Comparison of ENCODE assay signal across 8 mouse cellular contexts in genomic region chr11:101417101-101417855, GRCm38 (mm10). TPM values are rescaled to one million over a fixed set of nuclear protein-coding genes. Genes with fewer than 3 reads are reported as not detected.
A peak's percentile ranks its signal among the peaks of the same experiment; 100 is the strongest.
DNase-seq lines count a peak whose midpoint lies in the region; ATAC-seq and TF ChIP-seq lines count a peak whose summit lies in the region.

Aarsd1 (minus strand) TSS chr11:101417615.

- peak within 1 kb of the TSS; percentile 94 for H3K9ac ChIP-seq in heart, embryonic 12.5 days
- H3K9ac ChIP-seq in kidney, embryonic 16.5 days (replicated peaks; ENCODE audit: low read length) = peak within 1 kb of the TSS; percentile 88

- no peaks in the 10 kb centered on the region for H3K27me3 ChIP-seq in C2C12 (ENCODE audit: control insufficient read depth, insufficient read depth, insufficient read length)
- no peaks in the 10 kb centered on the region for H3K27me3 ChIP-seq in erythroblast, embryonic 14.5 days (ENCODE audit: control insufficient read depth)
- H3K27me3 ChIP-seq in heart, embryonic 12.5 days (replicated peaks) = no peaks in the 10 kb centered on the region
- no peaks in the 10 kb centered on the region for H3K27me3 ChIP-seq in kidney, embryonic 16.5 days (ENCODE audit: insufficient read depth, low read length)

- H3K79me2 ChIP-seq in C2C12 (ENCODE audit: control insufficient read depth, insufficient read depth) = peaks cover 14% of the 10 kb centered on the region

- ATAC-seq in heart, embryonic 12.5 days (ENCODE audit: insufficient number of reproducible peaks, low FRiP score) = peak; percentile 85
- ATAC-seq in kidney, embryonic 16.5 days (ENCODE audit: low FRiP score, low TSS enrichment) = peak; percentile 81
- peak; percentile 87 for ATAC-seq in monocyte, adult 5-6 weeks (replicated peaks; ENCODE audit: insufficient number of reproducible peaks, low FRiP score, low TSS enrichment, poor library complexity, severe bottlenecking)

- no peak for TF ChIP-seq CTCF in C2C12 (IDR thresholded peaks at IDR 0.05; ENCODE audit: control insufficient read depth, insufficient read depth, insufficient read length)

- H3K9me3 ChIP-seq in erythroblast, embryonic 14.5 days (ENCODE audit: control insufficient read depth, low read length) = no peaks in the 10 kb centered on the region
- H3K9me3 ChIP-seq in heart, embryonic 12.5 days (replicated peaks) = no peaks in the 10 kb centered on the region
- no peaks in the 10 kb centered on the region for H3K9me3 ChIP-seq in kidney, embryonic 16.5 days (ENCODE audit: low read length)

- H3ac ChIP-seq in C2C12 (ENCODE audit: control insufficient read depth, insufficient read length, low read depth) = peak within 1 kb of the TSS; percentile 73

- H3K4me1 ChIP-seq in erythroblast, embryonic 14.5 days (ENCODE audit: control insufficient read depth) = peaks cover 30% of the 10 kb centered on the region
- peaks cover 15% of the 10 kb centered on the region for H3K4me1 ChIP-seq in heart, embryonic 12.5 days (replicated peaks)
- H3K4me1 ChIP-seq in kidney, embryonic 16.5 days (ENCODE audit: insufficient read depth, low read length) = peaks cover 7% of the 10 kb centered on the region

- peaks cover 14% of the 10 kb centered on the region for H3K36me3 ChIP-seq in C2C12 (ENCODE audit: control insufficient read depth, insufficient read depth)
- H3K36me3 ChIP-seq in erythroblast, embryonic 14.5 days (ENCODE audit: control insufficient read depth) = peaks cover 26% of the 10 kb centered on the region
- peaks cover 49% of the 10 kb centered on the region for H3K36me3 ChIP-seq in heart, embryonic 12.5 days
- H3K36me3 ChIP-seq in kidney, embryonic 16.5 days (ENCODE audit: insufficient read depth, low read length) = no peaks in the 10 kb centered on the region; the same call in 1 of the 2 replicates

- DNase-seq in brain, embryonic 18.5 days (ENCODE audit: low read depth, low spot score) = peak; percentile 65
- DNase-seq in liver = peak; percentile 85
- peak; percentile 81 for DNase-seq in spleen, postnatal 36 days (ENCODE audit: low spot score in 2 of 2)

- peak within 1 kb of the TSS; percentile 84 for H3K4me3 ChIP-seq in C2C12 (ENCODE audit: insufficient read depth, poor library complexity, severe bottlenecking)
- H3K4me3 ChIP-seq in erythroblast, embryonic 14.5 days (replicated peaks) = peak within 1 kb of the TSS; percentile 74
- H3K4me3 ChIP-seq in heart, embryonic 12.5 days = peak within 1 kb of the TSS; percentile 83
- H3K4me3 ChIP-seq in kidney, embryonic 16.5 days (ENCODE audit: low read length) = peak within 1 kb of the TSS; percentile 78

- peak within 1 kb of the TSS; percentile 56 for H3K27ac ChIP-seq in heart, embryonic 12.5 days (ENCODE audit: poor library complexity, severe bottlenecking)
- H3K27ac ChIP-seq in kidney, embryonic 16.5 days (ENCODE audit: low read length) = peak within 1 kb of the TSS; percentile 54

- under 1% methylated on average over 45 of the region's 45 CpGs for WGBS in heart, embryonic 12.5 days
- 0% methylated on average over 41 of the region's 45 CpGs for WGBS in kidney, embryonic 16.5 days

- H3K4me2 ChIP-seq in heart, embryonic 12.5 days = peak within 1 kb of the TSS; percentile 97
- peak within 1 kb of the TSS; percentile 85 for H3K4me2 ChIP-seq in kidney, embryonic 16.5 days (replicated peaks; ENCODE audit: low read depth, low read length)

- H3K79me3 ChIP-seq in C2C12 (ENCODE audit: low read depth) = no peaks in the 10 kb centered on the region

TF ChIP-seq in C2C12, 6 proteins besides CTCF, POLR2A, EP300 and RAD21:
- TF ChIP-seq CEBPB (IDR thresholded peaks at IDR 0.05; ENCODE audit: low read depth) (no peak), MYOG (IDR thresholded peaks at IDR 0.05; ENCODE audit: control insufficient read depth, extremely low read depth, insufficient read length) (no peak), MYOD1 (IDR thresholded peaks at IDR 0.05; ENCODE audit: control insufficient read depth, insufficient read length, low read depth) (no peak)

RNA-seq across cellular contexts. Expression of gene Aarsd1, which starts in this region (rescaled TPM):
- 50.6 TPM for polyA plus RNA-seq in C2C12 (2012; fragmentation: generic; extraction: Trizol)
- polyA plus RNA-seq in erythroblast, embryonic 14.5 days (2012) = 2.9 and 3.7 TPM in 2 replicates
- 42.9 and 55.5 TPM in 2 replicates for polyA plus RNA-seq in heart, embryonic 12.5 days (2016; fragmentation: Nextera tagmentation; extraction: Ambion mirVana)
- polyA plus RNA-seq in kidney, embryonic 16.5 days (2015; fragmentation: Nextera tagmentation; extraction: Ambion mirVana) = 79.2 and 84.1 TPM in 2 replicates
- total RNA-seq in monocyte, adult 5-6 weeks (2017) = 15.4 to 24.5 TPM (median 20.8 TPM) in 3 replicates

Comparison
In these comparisons a context has a peak if more than half of its experiments do, and no peak if none do; other contexts are left out.
1. Peak in every context shown above with its lines: DNase-seq, ATAC-seq, H3K4me3 ChIP-seq and H3K27ac ChIP-seq.